8 mouse cellular contexts compared by ENCODE assay signal in genomic region chr1:164896211-164897145, GRCm38 (mm10). TPM values are rescaled to one million over a fixed set of nuclear protein-coding genes. Genes with fewer than 3 reads are reported as not detected.
DNase-seq lines count a peak whose midpoint lies in the region; ATAC-seq and TF ChIP-seq lines count a peak whose summit lies in the region.
"Had no signal": no experiment of that assay in that cellular context is flagged by ENCODE, and none has a peak within 500 bp of the region (broad histone marks: within the 10 kb centered on the region; RNA-seq: fewer than 3 reads in every experiment).

No protein-coding gene starts in this region.

- 0 out of 2 replicates have a peak, but pooled peaks have one; percentile 41 for ATAC-seq in heart, embryonic 11.5 days (replicated peaks; ENCODE audit: insufficient number of reproducible peaks, low FRiP score, low TSS enrichment)
- ATAC-seq in kidney, embryonic 15.5 days (replicated peaks; ENCODE audit: low FRiP score): peak; percentile 34; the same call in 1 of the 2 replicates

- H3K4me3 ChIP-seq in heart, embryonic 11.5 days (ENCODE audit: low read depth, low read length): no peak overlapping the region
- no peak overlapping the region for H3K4me3 ChIP-seq in kidney, embryonic 15.5 days (replicated peaks)
- H3K4me3 ChIP-seq in myocyte: no peak overlapping the region

- H3K27me3 ChIP-seq in heart, embryonic 11.5 days (ENCODE audit: control insufficient read depth, insufficient read depth, low read length): no peaks in the 10 kb centered on the region
- no peaks in the 10 kb centered on the region for H3K27me3 ChIP-seq in kidney, embryonic 15.5 days
- no peaks in the 10 kb centered on the region for H3K27me3 ChIP-seq in myocyte (ENCODE audit: control insufficient read depth, insufficient read depth, insufficient read length)

- H3K79me2 ChIP-seq in myocyte (ENCODE audit: control insufficient read depth, insufficient read depth): no peaks in the 10 kb centered on the region

- H3K27ac ChIP-seq in heart, embryonic 11.5 days (ENCODE audit: low read depth, low read length): peak overlapping the region; percentile 81
- no peak overlapping the region for H3K27ac ChIP-seq in kidney, embryonic 15.5 days

- H3K9me3 ChIP-seq in heart, embryonic 11.5 days (replicated peaks; ENCODE audit: control insufficient read depth, low read length): no peaks in the 10 kb centered on the region
- no peaks in the 10 kb centered on the region for H3K9me3 ChIP-seq in kidney, embryonic 15.5 days (replicated peaks)

- H3ac ChIP-seq in myocyte (ENCODE audit: control insufficient read depth, insufficient read length): no peak overlapping the region

- DNase-seq in Muller cell, postnatal 12 days (ENCODE audit: inconsistent ontology term): peak; percentile 79
- DNase-seq in cerebellum, adult 18-20 months: peak; percentile 36 to 43
- no peak for DNase-seq in right cerebral cortex, adult 18-20 months
- DNase-seq in frontal cortex, postnatal 25 days (ENCODE audit: low spot score in 2 of 2): no peak

- peak overlapping the region; percentile 35 for H3K4me2 ChIP-seq in heart, embryonic 11.5 days
- H3K4me2 ChIP-seq in kidney, embryonic 15.5 days: no peak overlapping the region
- H3K4me2 ChIP-seq in myocyte (ENCODE audit: low read depth): peak overlapping the region; percentile 59

- H3K4me1 ChIP-seq in heart, embryonic 11.5 days (ENCODE audit: control insufficient read depth, insufficient read depth, low read length): peaks cover 25% of the 10 kb centered on the region
- peaks cover 25% of the 10 kb centered on the region for H3K4me1 ChIP-seq in kidney, embryonic 15.5 days

- WGBS in heart, embryonic 11.5 days (ENCODE audit: insufficient replicate concordance): 18% methylated on average over 16 of the region's 16 CpGs
- 52% methylated on average over 16 of the region's 16 CpGs for WGBS in kidney, embryonic 15.5 days

- no peak for TF ChIP-seq POLR2A in myocyte (IDR thresholded peaks at IDR 0.05; ENCODE audit: insufficient read length, low read depth)

- H3K36me3 ChIP-seq in heart, embryonic 11.5 days (ENCODE audit: control insufficient read depth, insufficient read depth, low read length): no peaks in the 10 kb centered on the region
- H3K36me3 ChIP-seq in kidney, embryonic 15.5 days: no peaks in the 10 kb centered on the region
- H3K36me3 ChIP-seq in myocyte (ENCODE audit: control insufficient read depth, insufficient read depth): no peaks in the 10 kb centered on the region

- no peak overlapping the region for H3K9ac ChIP-seq in heart, embryonic 11.5 days (ENCODE audit: low read depth, low read length)
- no peak overlapping the region for H3K9ac ChIP-seq in kidney, embryonic 15.5 days

TF ChIP-seq in myocyte, 11 proteins besides CTCF, POLR2A, EP300 and RAD21:
- TF ChIP-seq MAX (IDR thresholded peaks at IDR 0.05; ENCODE audit: low read depth): no peak
- TF ChIP-seq MYOD1 (IDR thresholded peaks at IDR 0.05; ENCODE audit: control insufficient read depth in 1 of 3, insufficient read length in 2 of 3, low read depth in 2 of 3): peak in 1 of 3 experiments; percentile 63
- TF ChIP-seq REST (IDR thresholded peaks at IDR 0.05; ENCODE audit: insufficient read depth, insufficient read length): no peak
- peak; percentile 7 for TF ChIP-seq TCF12 (IDR thresholded peaks at IDR 0.05; ENCODE audit: insufficient read depth, poor library complexity, severe bottlenecking)
- TF ChIP-seq TCF3 (IDR thresholded peaks at IDR 0.05; ENCODE audit: insufficient read length, low read depth): no peak
- no peak for TF ChIP-seq CEBPB (IDR thresholded peaks at IDR 0.05; ENCODE audit: insufficient read depth, poor library complexity, severe bottlenecking)
- TF ChIP-seq POLR2AphosphoS2 (IDR thresholded peaks at IDR 0.05; ENCODE audit: insufficient read length, low read depth): no peak
- peak in 1 of 3 experiments; percentile 81 for TF ChIP-seq MYOG (IDR thresholded peaks at IDR 0.05; ENCODE audit: control insufficient read depth in 1 of 3, insufficient read depth in 1 of 3, insufficient read length in 2 of 3, low read depth in 2 of 3)
- TF ChIP-seq E2F4 (IDR thresholded peaks at IDR 0.05; ENCODE audit: insufficient read depth): no peak

RNA-seq across cellular contexts. Expression of gene Xcl1, which starts 38.8 kb away (rescaled TPM):
- polyA plus RNA-seq in heart, embryonic 11.5 days (2014; fragmentation: Nextera tagmentation; extraction: Ambion mirVana): not detected in 2 replicates
- not detected in 2 replicates for polyA plus RNA-seq in kidney, embryonic 15.5 days (2015; fragmentation: Nextera tagmentation; extraction: Ambion mirVana)
- polyA plus RNA-seq in myocyte (2012; fragmentation: generic; extraction: Trizol): 0.10 TPM
- polyA plus RNA-seq: limb, embryonic 14.5 days had no signal

Comparison
In these comparisons a context has a peak if more than half of its experiments do, and no peak if none do; other contexts are left out.
1. DNase-seq: peak in Muller cell, postnatal 12 days (single experiment) and cerebellum, adult 18-20 months (2 of 2); none in right cerebral cortex, adult 18-20 months (single experiment) and frontal cortex, postnatal 25 days (0 of 2).